Mouse (Mus musculus) small intestine, adult 10 weeks (tissue): ENCODE measurements around the gene Bckdha. TPM values are rescaled to one million over a fixed set of nuclear protein-coding genes. Genes with fewer than 3 reads are reported as not detected.

Experiments
- polyA plus RNA-seq: library from polyadenylated mRNA; stranded (reverse); fragments of 350-450 nt; fragmentation: Illumina TruSeq; extraction: RNeasy Lipid Tissue Mini Kit (QIAGEN cat#74804); gene quantifications from one replicate; pipeline ENCODE4 v1.2.3, GENCODE M21; 2014; ENCODE audit warnings: low replicate concordance

Bckdha gene
- polyA plus RNA-seq: not detected

GRCm38 (mm10) chr7:25658657-25659472 is at the start of gene Bckdha, which contains the start of gene Exosc5:
Gene Bckdha, minus strand, starts transcription at chr7:25658981.
Gene Exosc5, plus strand, starts transcription at chr7:25659164.

GRCm38 (mm10) chr7:25686680-25687531 is 28.1 kb upstream of the Bckdha start, which contains the start of gene Tgfb1:
Gene Tgfb1, plus strand, starts transcription at chr7:25687002.

DNA sequence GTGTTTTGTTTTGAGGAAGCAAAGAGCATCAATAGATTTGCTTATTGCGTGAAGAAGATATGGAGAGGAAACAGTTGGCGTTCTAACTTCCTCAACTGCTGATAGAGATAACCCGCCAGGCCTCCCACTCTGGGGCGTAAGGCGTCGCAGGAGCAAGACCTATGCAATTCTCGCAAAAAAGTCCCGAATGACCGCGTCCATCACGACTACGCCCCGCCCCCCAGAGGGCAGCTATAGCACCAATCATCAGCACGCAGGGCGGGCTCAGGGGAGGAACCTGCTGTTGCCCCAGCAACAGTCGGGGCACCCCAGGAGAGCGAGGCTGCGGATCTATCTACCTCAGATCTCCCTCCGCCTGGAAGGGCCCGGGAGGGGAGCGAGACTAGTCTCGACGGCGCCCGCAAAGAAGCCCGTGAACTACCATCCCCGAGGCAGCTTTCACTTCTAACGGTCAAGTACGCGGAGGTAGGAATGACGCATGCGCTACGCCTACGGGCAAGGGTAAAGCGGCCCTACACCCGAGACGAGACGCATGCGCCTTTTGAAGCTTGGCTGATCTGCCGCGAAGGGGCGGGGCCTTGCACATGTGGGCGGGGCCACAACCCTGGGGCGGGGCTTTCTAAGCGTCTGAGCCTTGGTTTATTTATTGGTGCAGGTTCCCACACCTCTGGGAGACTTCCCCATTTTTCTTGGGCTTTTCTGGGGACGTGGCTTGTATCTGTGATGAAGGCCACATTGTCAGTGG is 21.9 kb upstream of the Bckdha start, which contains the start of gene B9d2:
TSS of gene B9d2 (plus strand) at position 267 of the 745 bp plus-strand sequence.

DNA sequence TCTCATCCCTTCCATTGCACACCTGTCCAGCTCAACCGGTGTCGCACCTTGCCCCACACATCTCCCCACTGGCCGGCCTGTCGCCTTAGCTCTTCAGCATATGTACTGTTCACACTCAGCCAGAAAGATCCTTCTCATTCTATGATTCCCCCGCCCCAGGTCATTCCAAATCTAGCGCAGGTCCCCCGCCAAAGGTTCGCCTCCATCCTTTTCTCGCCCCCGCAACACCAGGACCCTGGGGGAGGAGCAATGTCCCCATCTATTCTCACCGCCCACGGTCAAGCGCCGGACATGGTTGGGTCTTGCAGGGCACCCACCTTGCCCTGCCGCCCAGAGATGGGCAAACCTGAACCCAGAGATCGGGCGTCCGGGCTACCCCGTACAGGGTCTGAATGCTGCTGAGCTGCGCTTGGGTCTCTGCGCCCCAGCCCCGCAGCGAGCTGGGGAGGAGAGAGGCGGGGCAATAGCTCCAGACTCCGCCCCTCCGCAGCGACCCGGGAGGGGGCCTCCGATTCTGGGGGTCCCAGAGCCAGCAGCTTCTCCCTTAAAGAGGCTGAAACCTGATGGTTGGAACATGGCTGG is 16.0 kb upstream of the Bckdha start, which contains the start of gene Tmem91:
TSS of gene Tmem91 (minus strand) at position 448 of the 582 bp plus-strand sequence.

DNA sequence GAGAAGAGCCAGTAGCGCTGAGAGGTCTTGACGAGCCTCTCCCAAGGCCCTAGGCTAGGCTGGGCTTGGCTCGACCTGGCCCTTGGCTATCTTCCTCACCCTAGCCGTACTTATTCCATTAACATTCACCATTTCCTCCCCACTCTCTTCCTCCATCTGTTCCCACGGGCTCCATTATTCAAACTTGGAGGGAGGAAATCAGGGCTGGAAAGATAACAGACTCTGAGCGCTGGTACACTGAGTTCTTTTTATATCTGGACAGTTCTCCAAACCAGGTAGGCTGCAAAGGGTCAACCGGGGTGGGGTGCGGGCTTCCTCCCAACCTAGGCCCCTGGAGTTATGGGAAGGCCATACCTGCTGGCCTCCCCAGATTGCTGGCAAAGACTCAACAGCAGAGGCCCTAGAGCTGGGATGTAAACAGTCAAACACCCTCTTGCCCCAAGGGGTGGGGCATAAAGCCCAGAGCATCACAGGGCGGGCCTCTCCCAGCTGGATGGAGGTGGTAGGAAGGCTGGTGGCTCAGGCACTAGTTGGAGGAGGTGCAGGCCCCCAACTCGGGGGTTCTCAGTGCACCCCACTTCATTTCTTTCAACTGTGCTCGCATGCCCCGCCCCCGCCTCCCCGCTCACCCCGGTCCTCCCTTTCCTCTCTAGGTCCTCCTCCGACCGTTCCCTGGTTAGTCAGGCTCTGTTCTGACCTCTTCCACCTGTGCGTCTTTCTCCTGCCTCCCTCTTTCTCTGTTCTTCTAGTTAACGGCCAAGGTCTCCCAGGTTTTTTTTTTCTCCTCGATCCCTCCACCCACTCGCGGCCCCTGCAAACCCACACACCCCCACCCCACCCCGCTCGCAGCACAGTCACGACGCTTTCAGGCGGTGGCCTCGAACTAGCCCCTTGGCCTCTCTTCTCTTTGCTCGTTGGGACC is 32.0 kb downstream of the Bckdha start, which contains the start of gene B3gnt8:
TSS of gene B3gnt8 (plus strand) at position 146 of the 922 bp plus-strand sequence.

DNA sequence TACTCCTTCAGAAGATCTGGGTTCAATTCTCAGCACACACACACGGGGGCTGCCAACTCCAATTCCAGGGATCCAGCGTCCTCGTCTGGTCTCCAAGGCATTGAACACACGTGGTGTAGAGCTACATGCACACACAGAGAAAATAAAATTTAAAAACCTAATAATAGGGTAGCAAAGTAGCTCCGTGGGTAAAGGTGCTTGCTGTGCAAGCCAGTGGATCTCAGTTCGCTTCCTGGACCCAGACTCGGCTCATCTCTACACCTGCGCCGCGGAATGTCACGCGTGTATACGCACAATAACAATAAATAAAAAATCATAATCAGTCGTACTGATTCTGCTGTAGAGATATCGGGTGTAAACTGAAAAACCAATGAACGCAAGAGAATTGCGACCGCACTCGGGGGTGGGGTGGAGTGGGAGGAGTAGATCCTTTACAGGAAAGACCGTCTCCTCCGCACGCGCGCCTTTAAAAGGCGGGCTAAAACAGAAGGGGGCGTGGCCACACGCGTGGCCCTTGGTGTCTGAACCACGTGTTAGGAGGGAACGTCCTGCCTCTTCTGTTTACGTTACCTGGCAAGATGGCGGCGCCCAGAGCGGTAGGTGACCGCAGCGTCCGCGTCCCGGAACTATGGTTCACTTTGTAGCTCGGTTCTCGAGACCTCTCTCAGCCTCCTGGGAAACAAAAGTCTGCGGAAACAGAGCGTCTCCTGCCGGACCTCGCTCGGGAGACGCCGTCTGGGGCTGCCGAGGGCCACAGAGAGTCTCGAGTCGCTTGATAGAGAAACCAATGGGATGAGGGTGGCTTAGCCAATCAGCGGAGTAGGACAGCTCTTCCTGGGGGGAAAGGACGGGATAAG is 39.7 kb downstream of the Bckdha start, which contains the start of gene Dmac2:
TSS of gene Dmac2 (plus strand) at position 550 of the 857 bp plus-strand sequence.

GRCm38 (mm10) chr7:25615706-25616011 is 43.1 kb downstream of the Bckdha start, which contains the start of gene Erich4:
Gene Erich4, minus strand, starts transcription at chr7:25615892.

Other genes starting within 250 kb of the Bckdha start
- not detected for gene Cxcl17, start 246.1 kb downstream of the Bckdha start, polyA plus RNA-seq
- 423 TPM for gene Ceacam1, start 181.4 kb downstream of the Bckdha start, polyA plus RNA-seq
- 0.71 TPM for gene Ceacam2, start 119.1 kb downstream of the Bckdha start, polyA plus RNA-seq
- gene Erich4, start 43.1 kb downstream of the Bckdha start, polyA plus RNA-seq: 3.4 TPM
- 32.4 TPM for gene Dmac2, start 39.6 kb downstream of the Bckdha start, polyA plus RNA-seq
- not detected for gene B3gnt8, start 32.3 kb downstream of the Bckdha start, polyA plus RNA-seq
- 0.89 TPM for gene Exosc5, start 183 bp upstream of the Bckdha start, polyA plus RNA-seq
- gene Tmem91, start 16.2 kb upstream of the Bckdha start, polyA plus RNA-seq: not detected
- not detected for gene B9d2, start 21.8 kb upstream of the Bckdha start, polyA plus RNA-seq
- gene Tgfb1, start 28.0 kb upstream of the Bckdha start, polyA plus RNA-seq: 0.52 TPM
- gene Ccdc97, start 60.1 kb upstream of the Bckdha start, polyA plus RNA-seq: 0.56 TPM
- gene Hnrnpul1, start 95.8 kb upstream of the Bckdha start, polyA plus RNA-seq: 29.2 TPM
- gene Axl, start 129.7 kb upstream of the Bckdha start, polyA plus RNA-seq: 12.1 TPM
- gene Cyp2s1, start 157.9 kb upstream of the Bckdha start, polyA plus RNA-seq: 7.0 TPM
- 600 TPM for gene Cyp2b10, start 238.6 kb upstream of the Bckdha start, polyA plus RNA-seq